Mouse (Mus musculus): ENCODE results near the gene Sh3rf1. TPM values are rescaled to one million over a fixed set of nuclear protein-coding genes. Genes with fewer than 3 reads are reported as not detected.

Gene Sh3rf1
- polyA plus RNA-seq, 1 experiment from 2014 or later: 30.7 TPM

DNA sequence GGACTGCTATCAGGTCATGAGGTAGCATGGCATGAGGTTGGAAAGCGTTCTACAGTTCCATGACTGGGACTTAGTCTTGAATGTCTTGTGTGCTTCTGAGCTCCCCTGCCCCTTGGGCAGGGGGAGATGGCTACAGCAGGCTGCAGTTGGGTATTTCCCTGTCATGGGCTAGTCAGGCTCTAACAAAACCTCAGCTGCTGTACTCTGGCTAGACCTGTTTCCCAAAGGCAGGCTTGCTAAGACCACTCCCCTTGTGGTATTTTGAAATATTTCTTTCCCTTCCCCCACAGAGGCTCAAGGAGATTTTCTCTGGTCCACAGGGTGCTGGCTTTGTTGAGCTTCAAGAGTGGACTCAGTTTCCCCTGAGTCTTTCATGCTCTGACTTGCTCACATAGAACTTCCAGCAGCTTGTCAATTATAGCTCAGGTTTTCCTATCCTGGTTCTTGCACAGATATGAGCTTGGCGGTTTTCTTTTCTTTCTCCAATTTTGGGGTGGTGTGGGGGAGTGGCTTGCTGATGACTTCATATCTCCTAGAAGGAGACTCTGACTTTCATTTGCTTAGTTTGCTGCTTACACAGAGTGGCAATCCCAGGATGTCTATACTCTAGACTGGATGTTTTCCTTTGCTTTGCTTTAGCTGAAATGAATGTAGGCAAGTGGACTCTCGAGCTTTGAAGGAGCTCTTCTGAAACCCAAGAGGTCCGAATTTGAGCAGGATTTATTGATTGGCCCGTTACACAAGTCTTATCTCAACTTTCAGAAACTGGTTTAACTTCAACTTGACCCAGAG, 20.4 kb upstream of the Sh3rf1 start:
- WGBS: 84% methylated on average over 5 of the region's 5 CpGs
- ATAC-seq (replicated peaks): no peak
- no peaks in the 10 kb centered on the region for H3K36me3 ChIP-seq (replicated peaks)
- H3K4me1 ChIP-seq: no peaks in the 10 kb centered on the region
- no peaks in the 10 kb centered on the region for H3K9me3 ChIP-seq
- no peak overlapping the region for H3K27ac ChIP-seq
- H3K27me3 ChIP-seq (replicated peaks): no peaks in the 10 kb centered on the region
- H3K4me3 ChIP-seq: no peak overlapping the region
- no peak overlapping the region for H3K4me2 ChIP-seq
- no peak overlapping the region for H3K9ac ChIP-seq

DNA sequence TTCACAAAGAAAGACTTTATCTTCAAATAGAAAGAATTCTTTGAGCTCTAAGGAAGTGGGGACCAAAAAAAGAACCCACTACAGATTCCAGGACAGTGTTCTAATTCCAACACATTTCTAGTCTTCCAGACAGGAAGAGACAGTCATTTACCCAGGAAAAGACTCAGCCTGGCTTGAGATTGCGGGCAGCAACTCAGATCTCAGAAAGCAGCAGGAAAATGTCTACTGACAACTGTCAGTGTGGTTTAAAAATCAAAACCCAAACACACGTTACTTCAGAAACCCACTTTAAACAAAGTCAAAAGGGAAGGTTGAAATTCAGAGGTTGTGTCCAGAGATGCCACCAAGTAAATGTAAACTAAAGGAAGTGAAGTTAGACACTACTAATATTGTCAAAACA, 16.8 kb upstream of the Sh3rf1 start:
- WGBS: 80% methylated on average over 2 of the region's 2 CpGs
- H3K4me1 ChIP-seq: no peaks in the 10 kb centered on the region
- no peak overlapping the region for H3K4me2 ChIP-seq
- no peaks in the 10 kb centered on the region for H3K27me3 ChIP-seq (replicated peaks)
- H3K27ac ChIP-seq: no peak overlapping the region
- no peak for ATAC-seq (replicated peaks)
- H3K9me3 ChIP-seq: no peaks in the 10 kb centered on the region
- no peaks in the 10 kb centered on the region for H3K36me3 ChIP-seq (replicated peaks)
- no peak overlapping the region for H3K9ac ChIP-seq
- no peak overlapping the region for H3K4me3 ChIP-seq

DNA sequence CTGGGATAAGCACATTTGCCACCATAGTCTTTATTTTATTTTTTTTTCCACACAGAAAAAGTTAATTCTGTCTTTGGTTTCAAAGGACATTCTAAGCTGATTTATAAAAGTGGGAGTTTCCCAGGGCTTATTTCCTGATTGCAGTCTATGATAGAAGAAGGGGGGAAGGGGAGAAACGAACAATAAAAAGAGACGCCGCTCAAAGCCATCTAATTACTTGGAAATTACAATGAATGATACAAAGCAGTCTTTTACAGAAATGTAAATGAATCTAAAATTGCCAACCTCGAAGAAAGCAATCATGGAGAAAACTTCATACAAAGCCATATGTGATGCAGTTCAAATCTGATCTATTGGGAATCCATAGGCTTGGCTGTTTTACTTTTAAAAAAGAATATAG, 16.0 kb upstream of the Sh3rf1 start:
- H3K4me1 ChIP-seq: no peaks in the 10 kb centered on the region
- WGBS: 43% methylated on average over 4 of the region's 4 CpGs
- ATAC-seq (replicated peaks): no peak
- no peak overlapping the region for H3K4me2 ChIP-seq
- H3K9ac ChIP-seq: no peak overlapping the region
- no peak overlapping the region for H3K4me3 ChIP-seq
- no peaks in the 10 kb centered on the region for H3K36me3 ChIP-seq (replicated peaks)
- H3K27ac ChIP-seq: no peak overlapping the region
- no peaks in the 10 kb centered on the region for H3K27me3 ChIP-seq (replicated peaks)
- no peaks in the 10 kb centered on the region for H3K9me3 ChIP-seq

DNA sequence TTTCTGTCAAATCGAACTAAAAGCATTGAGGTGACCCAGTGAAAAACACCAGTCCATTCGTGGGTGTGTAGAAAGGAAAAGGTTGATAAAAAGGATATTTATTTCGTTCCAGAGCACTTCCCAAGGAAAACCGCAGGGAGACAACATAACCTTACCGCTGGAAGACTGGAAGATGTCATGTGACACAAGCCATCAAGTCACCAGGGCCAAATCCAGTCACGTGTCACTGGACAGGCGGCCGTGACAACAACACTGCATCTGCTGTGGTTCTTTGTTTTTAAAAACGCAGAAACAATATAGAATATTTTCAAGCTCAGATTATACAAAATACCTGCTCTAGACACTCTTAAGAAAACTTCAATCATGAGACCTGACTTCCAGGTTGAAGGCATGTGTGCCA, 15.0 kb upstream of the Sh3rf1 start:
- 93% methylated on average over 9 of the region's 9 CpGs for WGBS
- no peak for ATAC-seq (replicated peaks)
- no peaks in the 10 kb centered on the region for H3K4me1 ChIP-seq
- H3K27me3 ChIP-seq (replicated peaks): no peaks in the 10 kb centered on the region
- H3K9ac ChIP-seq: no peak overlapping the region
- H3K4me3 ChIP-seq: no peak overlapping the region
- no peaks in the 10 kb centered on the region for H3K9me3 ChIP-seq
- no peak overlapping the region for H3K4me2 ChIP-seq
- no peak overlapping the region for H3K27ac ChIP-seq
- H3K36me3 ChIP-seq (replicated peaks): no peaks in the 10 kb centered on the region

DNA sequence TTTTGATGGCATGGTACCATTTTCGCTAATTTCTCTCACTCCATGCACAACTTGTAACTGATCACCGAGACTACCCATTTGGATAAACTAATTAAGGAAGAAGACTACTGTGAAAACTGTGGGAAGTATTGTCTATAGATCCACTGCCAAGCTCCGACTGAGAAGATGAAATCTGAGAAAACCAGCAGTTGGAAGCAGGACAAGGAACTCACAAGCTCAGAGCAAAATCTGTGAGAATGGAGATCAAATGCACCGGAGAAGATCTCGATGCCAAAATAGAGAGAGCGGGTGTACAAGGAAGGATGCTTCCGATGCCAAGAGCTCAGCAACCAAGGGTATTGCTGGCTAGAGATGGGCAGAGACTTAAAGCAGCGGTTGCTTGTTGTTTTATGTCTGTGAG, 12.8 kb upstream of the Sh3rf1 start:
- H3K4me3 ChIP-seq: no peak overlapping the region
- 85% methylated on average over 8 of the region's 8 CpGs for WGBS

DNA sequence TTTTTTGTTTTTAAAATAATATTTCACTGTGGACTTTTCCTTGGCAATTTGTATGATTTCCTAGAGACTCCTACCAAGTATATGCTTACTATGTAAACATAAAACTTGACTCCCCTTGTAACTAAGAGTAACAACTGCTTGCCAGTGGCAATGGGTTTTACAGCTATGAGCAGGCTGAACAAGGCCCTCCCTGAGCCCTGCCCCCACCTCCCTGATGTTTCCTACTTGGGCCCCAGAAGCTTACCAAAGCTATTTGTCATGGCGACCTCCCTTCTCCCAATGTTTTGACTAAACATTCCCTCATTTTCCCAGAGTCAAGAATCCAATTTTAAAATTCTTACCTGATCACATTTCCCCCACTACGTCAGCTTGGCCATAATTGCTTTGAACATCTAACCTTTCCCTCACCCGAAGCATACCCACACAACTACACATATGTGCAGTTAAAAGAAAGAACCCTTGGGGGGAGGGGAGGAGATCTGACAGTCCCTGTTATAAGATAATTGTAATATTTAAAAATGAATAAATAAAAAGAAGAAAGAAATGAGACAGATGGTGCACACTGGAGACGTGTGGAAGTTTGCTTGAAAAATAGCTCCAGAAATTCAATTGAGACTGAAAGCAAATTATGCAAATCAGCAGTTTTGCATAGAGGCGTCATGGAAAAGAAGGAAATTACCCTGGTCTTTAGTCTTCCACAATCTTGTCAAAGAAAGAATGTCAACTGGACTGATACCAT, 8.4 kb upstream of the Sh3rf1 start:
- no peaks in the 10 kb centered on the region for H3K36me3 ChIP-seq (replicated peaks)
- ATAC-seq (replicated peaks): 0 out of 2 replicates have a peak, but pooled peaks have one; percentile 20
- no peaks in the 10 kb centered on the region for H3K4me1 ChIP-seq
- H3K4me3 ChIP-seq: no peak overlapping the region
- 44% methylated on average over 5 of the region's 5 CpGs for WGBS
- H3K9me3 ChIP-seq: no peaks in the 10 kb centered on the region
- H3K4me2 ChIP-seq: no peak overlapping the region
- H3K27ac ChIP-seq: no peak overlapping the region
- no peaks in the 10 kb centered on the region for H3K27me3 ChIP-seq (replicated peaks)
- no peak overlapping the region for H3K9ac ChIP-seq

More for the DNA sequence above, 12.8 kb upstream of the Sh3rf1 start:
- Histone ChIP-seq H3K9me3 (no peaks in the 10 kb centered on the region), H3K27ac (no peak overlapping the region), H3K36me3 (replicated peaks) (no peaks in the 10 kb centered on the region), H3K4me1 (no peaks in the 10 kb centered on the region), H3K27me3 (replicated peaks) (no peaks in the 10 kb centered on the region), H3K4me2 (no peak overlapping the region), H3K9ac (no peak overlapping the region)
- no peak for ATAC-seq (replicated peaks)

DNA sequence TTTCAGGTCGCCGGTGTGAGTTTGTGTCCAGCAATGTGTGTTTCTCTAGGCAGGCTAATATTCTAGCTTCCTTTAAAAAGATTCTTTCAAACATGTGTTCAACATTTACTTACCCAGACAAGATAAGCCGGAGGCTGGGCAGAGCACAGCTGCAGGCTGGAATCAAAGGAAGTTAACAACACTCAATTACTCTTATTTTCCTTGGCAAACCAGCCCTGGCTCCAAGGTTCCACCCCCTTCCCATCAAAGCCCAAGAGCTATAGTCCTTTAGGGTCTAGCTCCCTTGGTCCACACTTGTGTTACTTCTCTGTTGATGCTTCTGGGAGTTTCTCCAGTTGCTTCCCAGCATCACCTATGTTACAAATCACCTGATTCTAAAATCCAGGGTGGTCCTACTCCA, 6.7 kb upstream of the Sh3rf1 start:
- no peaks in the 10 kb centered on the region for H3K9me3 ChIP-seq
- no peaks in the 10 kb centered on the region for H3K36me3 ChIP-seq (replicated peaks)
- WGBS: 66% methylated on average over 3 of the region's 3 CpGs
- ATAC-seq (replicated peaks): no peak
- H3K9ac ChIP-seq: no peak overlapping the region
- H3K27me3 ChIP-seq (replicated peaks): no peaks in the 10 kb centered on the region
- no peak overlapping the region for H3K4me2 ChIP-seq
- no peaks in the 10 kb centered on the region for H3K4me1 ChIP-seq
- H3K4me3 ChIP-seq: no peak overlapping the region
- H3K27ac ChIP-seq: no peak overlapping the region

DNA sequence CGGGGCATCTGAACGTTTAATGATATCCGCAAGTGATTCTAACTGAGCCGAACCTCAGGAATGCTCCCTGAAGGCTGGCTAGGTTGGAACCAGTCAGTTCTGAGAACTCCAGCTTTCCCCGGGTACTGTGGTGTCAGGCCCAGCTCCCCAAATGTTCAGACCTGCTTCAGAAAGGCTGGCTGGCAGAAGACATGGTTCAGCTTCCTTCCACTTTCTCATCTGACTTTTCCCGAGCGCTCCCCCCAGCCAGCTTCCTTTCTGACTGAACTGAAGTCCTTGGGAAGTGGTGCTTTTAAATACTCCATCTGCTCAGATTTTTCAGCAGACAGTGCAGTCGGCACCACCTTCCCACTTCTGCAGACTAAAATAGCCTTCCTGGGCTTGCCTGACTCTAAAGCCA, 6.2 kb upstream of the Sh3rf1 start:
- no peak overlapping the region for H3K27ac ChIP-seq
- WGBS: 84% methylated on average over 8 of the region's 8 CpGs
- no peaks in the 10 kb centered on the region for H3K36me3 ChIP-seq (replicated peaks)
- H3K4me2 ChIP-seq: no peak overlapping the region
- no peaks in the 10 kb centered on the region for H3K4me1 ChIP-seq
- H3K9me3 ChIP-seq: no peaks in the 10 kb centered on the region
- no peaks in the 10 kb centered on the region for H3K27me3 ChIP-seq (replicated peaks)
- no peak overlapping the region for H3K4me3 ChIP-seq
- H3K9ac ChIP-seq: no peak overlapping the region
- no peak for ATAC-seq (replicated peaks)

DNA sequence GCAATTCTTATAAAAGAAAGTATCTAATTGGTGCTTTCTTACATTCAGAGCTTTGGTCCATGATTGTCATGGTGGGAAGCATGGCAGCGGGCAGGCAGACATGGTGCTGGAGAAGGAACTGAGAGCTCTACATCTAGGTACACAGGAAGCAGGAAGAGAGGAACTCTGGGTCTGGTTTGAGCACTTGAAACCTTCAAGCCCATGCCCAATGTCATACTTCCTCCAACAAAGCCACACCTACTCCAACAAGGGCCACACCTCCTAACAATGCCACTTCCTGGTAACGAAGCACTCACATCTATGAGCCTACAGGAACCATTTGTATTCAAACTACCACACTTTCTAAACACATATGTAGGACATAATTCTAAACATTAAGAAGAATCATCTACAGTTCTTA, 5.2 kb upstream of the Sh3rf1 start:
- Histone ChIP-seq H3K4me2 (no peak overlapping the region), H3K27ac (no peak overlapping the region), H3K4me1 (no peaks in the 10 kb centered on the region), H3K9me3 (no peaks in the 10 kb centered on the region), H3K9ac (no peak overlapping the region), H3K27me3 (replicated peaks) (no peaks in the 10 kb centered on the region), H3K36me3 (replicated peaks) (no peaks in the 10 kb centered on the region), H3K4me3 (no peak overlapping the region)
- 95% methylated on average over 2 of the region's 2 CpGs for WGBS
- no peak for ATAC-seq (replicated peaks)

DNA sequence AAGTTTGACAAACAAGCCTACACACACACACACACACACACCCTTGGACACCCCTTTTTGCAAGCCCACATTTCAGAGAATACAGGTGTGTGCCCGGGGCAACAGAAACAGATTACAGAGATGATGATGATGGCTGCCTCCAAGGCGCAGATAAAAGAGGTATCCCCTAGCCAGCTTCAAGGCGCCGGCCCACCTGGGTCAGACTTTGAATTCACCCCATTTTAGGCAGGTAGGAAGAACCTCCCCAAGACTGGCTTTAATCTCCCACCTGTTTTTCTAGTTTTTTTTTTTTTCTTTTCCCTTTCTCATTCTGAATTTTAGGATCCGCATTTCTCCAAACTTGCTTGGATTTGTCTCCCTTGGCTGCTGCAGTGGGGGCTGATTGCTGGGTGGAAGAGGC, 389 bp upstream of the Sh3rf1 start:
- Histone ChIP-seq H3K9ac (peak overlapping the region; percentile 89), H3K36me3 (replicated peaks) (no peaks in the 10 kb centered on the region), H3K4me3 (peak overlapping the region; percentile 86), H3K27ac (peak overlapping the region; percentile 83), H3K27me3 (replicated peaks) (no peaks in the 10 kb centered on the region), H3K9me3 (no peaks in the 10 kb centered on the region), H3K4me1 (peaks cover 28% of the 10 kb centered on the region), H3K4me2 (peak overlapping the region; percentile 73)
- 35% methylated on average over 5 of the region's 5 CpGs for WGBS
- no peak for ATAC-seq (replicated peaks)

DNA sequence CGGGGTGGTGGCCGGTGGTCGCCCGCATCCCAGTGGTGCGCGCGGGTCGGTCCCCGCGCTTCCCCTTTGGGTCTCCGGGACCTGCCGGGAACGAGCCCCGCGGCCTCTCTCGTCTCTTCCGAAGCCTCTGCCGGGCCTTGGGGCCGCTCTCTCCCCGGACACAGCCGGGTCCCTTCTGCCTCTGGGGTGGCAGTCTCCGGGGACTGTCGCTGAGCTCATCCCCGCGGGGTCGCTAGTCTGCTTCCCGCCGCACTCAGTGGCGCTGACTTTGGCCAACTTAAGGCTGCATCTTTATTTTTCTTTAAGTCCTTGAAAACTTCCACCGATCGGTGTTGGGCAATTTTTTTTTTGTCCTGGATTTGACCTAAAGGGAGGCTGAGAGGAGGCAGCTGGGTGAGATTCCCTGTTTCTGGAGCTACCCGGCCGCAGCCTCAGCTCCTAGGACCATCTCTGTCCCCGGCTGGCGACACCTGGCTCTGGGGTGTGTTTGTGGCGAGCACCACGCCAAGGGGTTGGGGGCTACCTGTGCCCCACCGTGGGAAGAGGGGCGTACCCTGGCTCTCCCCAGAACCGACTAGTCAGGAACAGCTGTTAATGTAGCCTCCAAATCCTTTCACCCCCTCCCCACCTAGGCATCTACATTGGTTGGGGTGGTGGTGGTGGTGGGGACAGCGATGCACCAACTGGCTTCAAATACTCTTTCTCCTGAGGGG, 864 bp downstream of the Sh3rf1 start:
- Histone ChIP-seq H3K9me3 (no peaks in the 10 kb centered on the region), H3K27me3 (replicated peaks) (no peaks in the 10 kb centered on the region), H3K27ac (peak overlapping the region; percentile 83), H3K4me1 (peaks cover 38% of the 10 kb centered on the region), H3K9ac (peak overlapping the region; percentile 89), H3K36me3 (replicated peaks) (no peaks in the 10 kb centered on the region), H3K4me3 (peak overlapping the region; percentile 86), H3K4me2 (peak overlapping the region; percentile 73)
- 1% methylated on average over 33 of the region's 41 CpGs for WGBS
- peak; percentile 72 for ATAC-seq (replicated peaks)

DNA sequence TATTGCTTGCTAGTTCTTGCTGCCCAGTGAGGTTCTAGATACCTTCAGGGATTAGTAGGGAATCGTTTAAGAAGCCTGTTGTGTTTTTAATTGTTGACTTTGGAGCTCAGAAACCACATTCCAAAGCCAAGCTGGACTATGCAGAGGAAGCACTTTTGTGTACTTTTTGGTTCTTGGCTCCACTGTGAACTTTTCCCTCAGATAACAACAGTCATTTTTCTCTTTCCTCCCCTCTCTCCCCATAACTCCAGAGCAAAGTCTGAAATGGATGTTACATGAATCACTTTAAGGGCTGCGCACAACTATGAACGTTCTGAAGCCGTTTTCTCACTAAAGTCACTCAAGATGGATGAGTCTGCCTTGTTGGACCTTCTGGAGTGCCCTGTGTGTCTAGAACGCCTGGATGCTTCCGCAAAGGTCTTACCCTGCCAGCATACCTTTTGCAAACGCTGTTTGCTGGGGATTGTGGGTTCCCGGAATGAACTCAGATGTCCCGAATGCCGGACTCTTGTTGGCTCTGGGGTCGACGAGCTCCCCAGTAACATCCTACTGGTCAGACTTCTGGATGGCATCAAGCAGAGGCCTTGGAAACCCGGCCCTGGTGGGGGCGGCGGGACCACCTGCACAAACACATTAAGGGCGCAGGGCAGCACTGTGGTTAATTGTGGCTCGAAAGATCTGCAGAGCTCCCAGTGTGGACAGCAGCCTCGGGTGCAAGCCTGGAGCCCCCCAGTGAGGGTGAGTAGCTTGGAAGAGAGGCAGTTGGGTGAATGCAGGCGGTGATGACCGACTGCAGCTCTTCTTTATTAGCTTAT, 2.1 kb downstream of the Sh3rf1 start:
- H3K9me3 ChIP-seq: no peaks in the 10 kb centered on the region
- WGBS: 40% methylated on average over 20 of the region's 20 CpGs
- peak overlapping the region; percentile 86 for H3K4me3 ChIP-seq
- peaks cover 45% of the 10 kb centered on the region for H3K4me1 ChIP-seq
- ATAC-seq (replicated peaks): no peak
- H3K36me3 ChIP-seq (replicated peaks): no peaks in the 10 kb centered on the region
- H3K9ac ChIP-seq: peak overlapping the region; percentile 89
- H3K4me2 ChIP-seq: peak overlapping the region; percentile 73
- no peak overlapping the region for H3K27ac ChIP-seq
- no peaks in the 10 kb centered on the region for H3K27me3 ChIP-seq (replicated peaks)
